Mouse (Mus musculus): ENCODE data around the gene Zfp423. TPM values are rescaled to one million over a fixed set of nuclear protein-coding genes. Genes with fewer than 3 reads are reported as not detected.
A peak's percentile ranks its signal among the peaks of the same experiment; 100 is the strongest.

Zfp423 gene
- total and polyA plus RNA-seq, 2 experiments from 2014 or later = 18.4 to 34.6 TPM

DNA sequence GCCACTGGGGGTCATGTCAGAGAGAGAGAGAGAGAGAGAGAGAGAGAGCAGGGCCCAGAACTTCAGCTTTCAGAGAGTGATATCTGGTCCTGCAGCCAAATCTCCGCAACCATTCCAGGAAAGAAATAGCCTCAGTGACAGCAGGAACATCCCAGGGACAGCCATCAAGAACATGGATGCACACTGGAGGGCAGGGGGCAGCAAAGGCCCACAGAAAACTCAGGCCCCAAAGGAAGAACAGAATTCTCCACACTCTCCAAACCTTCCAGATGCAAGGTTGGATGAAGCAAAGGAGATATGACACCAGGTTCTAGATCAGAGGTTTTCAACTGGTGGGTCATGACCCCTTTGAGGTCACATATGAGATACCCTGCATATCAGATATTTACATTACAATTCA lies 345.7 kb downstream of the Zfp423 start:
- no peak overlapping the region for H3K4me3 ChIP-seq (ENCODE audit: low read depth, low read length)
- no peaks in the 10 kb centered on the region for H3K9me3 ChIP-seq (ENCODE audit: low read length)
- no peak overlapping the region for H3K27ac ChIP-seq (ENCODE audit: low read depth, low read length)
- ATAC-seq (no peak), DNase-seq (no peak)
- peak; percentile 43 for TF ChIP-seq CTCF (IDR thresholded peaks at IDR 0.05; ENCODE audit: low read depth)
- 96% methylated on average over 1 of the region's 1 CpGs for WGBS
- H3K4me1 ChIP-seq (ENCODE audit: insufficient read depth) = no peaks in the 10 kb centered on the region
- H3K27me3 ChIP-seq (ENCODE audit: insufficient read depth, low read length) = no peaks in the 10 kb centered on the region
- H3K4me2 ChIP-seq (ENCODE audit: low read depth) = no peak overlapping the region
- H3K36me3 ChIP-seq (ENCODE audit: insufficient read depth) = no peaks in the 10 kb centered on the region
- H3K9ac ChIP-seq = no peak overlapping the region

Other genes with a start within 250 kb of the Zfp423 start
- 19.7 and 25.7 TPM in 2 replicates for gene Cnep1r1, start 159.2 kb upstream of the Zfp423 start, total RNA-seq (2014; rRNA removed)
- 17.4 and 25.9 TPM in 2 replicates for gene Cnep1r1, start 159.2 kb upstream of the Zfp423 start, polyA plus RNA-seq (2015; fragmentation: Nextera tagmentation; extraction: Ambion mirVana)
- gene Heatr3, start 178.3 kb upstream of the Zfp423 start, total RNA-seq (2014; rRNA removed) = 33.5 and 40.2 TPM in 2 replicates
- 20.9 and 26.5 TPM in 2 replicates for gene Heatr3, start 178.3 kb upstream of the Zfp423 start, polyA plus RNA-seq (2015; fragmentation: Nextera tagmentation; extraction: Ambion mirVana)
- gene Tent4b, start 239.6 kb upstream of the Zfp423 start, total RNA-seq (2014; rRNA removed) = 29.6 and 36.7 TPM in 2 replicates
- gene Tent4b, start 239.6 kb upstream of the Zfp423 start, polyA plus RNA-seq (2015; fragmentation: Nextera tagmentation; extraction: Ambion mirVana) = 4.8 and 6.8 TPM in 2 replicates

All from forebrain, postnatal 0 days (tissue).